Mouse (Mus musculus): ENCODE results near the gene Polrmt. TPM values are rescaled to one million over a fixed set of nuclear protein-coding genes. Genes with fewer than 3 reads are reported as not detected.
A peak's percentile ranks its signal among the peaks of the same experiment; 100 is the strongest.

The Polrmt gene
- polyA plus RNA-seq, 1 experiment from 2014 or later: 34.9 TPM

DNA sequence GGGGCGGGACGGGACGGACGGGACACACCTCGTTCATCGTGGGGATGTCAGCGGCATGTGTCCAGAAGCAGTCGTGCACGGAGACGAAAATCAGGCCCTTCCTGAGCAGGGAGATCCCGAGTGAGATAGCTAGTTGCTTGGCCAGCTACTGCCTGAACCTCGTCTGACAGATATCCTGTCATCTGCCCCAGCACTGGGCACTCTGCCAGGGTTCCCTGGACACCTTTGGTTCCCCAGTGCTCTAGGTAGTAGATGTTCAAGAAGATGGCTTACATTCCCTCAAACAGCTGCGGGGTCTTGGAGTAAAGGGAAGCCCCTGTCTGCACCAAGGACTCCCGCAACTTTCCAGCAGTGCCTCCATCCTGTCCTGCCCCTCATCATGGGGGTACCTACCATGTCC, 9.7 kb downstream of the Polrmt start:
- 89% methylated on average over 8 of the region's 14 CpGs for WGBS
- Histone ChIP-seq H3K4me1 (ENCODE audit: control insufficient read depth, insufficient read depth, low read length) (no peaks in the 10 kb centered on the region), H3K4me3 (ENCODE audit: low read depth, low read length) (no peak overlapping the region), H3K27me3 (ENCODE audit: control insufficient read depth, insufficient read depth, low read length) (no peaks in the 10 kb centered on the region), H3K9me3 (ENCODE audit: control insufficient read depth, low read length) (peaks cover 10% of the 10 kb centered on the region), H3K4me2 (ENCODE audit: low read depth, low read length) (no peak overlapping the region), H3K36me3 (ENCODE audit: control insufficient read depth, insufficient read depth, low read length) (peaks cover 74% of the 10 kb centered on the region), H3K27ac (ENCODE audit: low read depth, low read length) (no peak overlapping the region), H3K9ac (replicated peaks; ENCODE audit: low read depth, low read length) (no peak overlapping the region)
- ATAC-seq (ENCODE audit: low read depth): no peak

DNA sequence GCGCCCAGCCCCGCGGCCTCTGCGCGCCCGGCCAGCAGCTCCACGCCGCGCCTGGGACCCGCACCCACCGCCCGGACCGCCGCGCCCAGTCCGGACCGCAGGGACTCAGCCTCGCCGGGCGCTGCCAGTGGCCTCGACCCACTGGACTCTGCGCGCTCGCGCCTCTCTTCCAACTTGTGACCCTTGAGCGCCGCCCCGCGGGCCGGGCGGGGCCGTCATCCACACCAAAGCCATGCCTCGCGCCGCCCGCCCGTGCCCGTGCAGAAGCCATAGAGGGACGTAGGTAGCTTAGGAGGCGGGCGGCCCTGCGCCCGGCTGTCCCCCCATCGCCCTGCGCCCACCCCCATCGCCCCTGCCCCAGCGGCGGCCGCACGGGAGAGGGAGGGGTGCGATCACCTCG, 11.0 kb downstream of the Polrmt start:
- no peak overlapping the region for H3K4me2 ChIP-seq (ENCODE audit: low read depth, low read length)
- peaks cover 10% of the 10 kb centered on the region for H3K9me3 ChIP-seq (ENCODE audit: control insufficient read depth, low read length)
- peaks cover 63% of the 10 kb centered on the region for H3K36me3 ChIP-seq (ENCODE audit: control insufficient read depth, insufficient read depth, low read length)
- no peaks in the 10 kb centered on the region for H3K27me3 ChIP-seq (ENCODE audit: control insufficient read depth, insufficient read depth, low read length)
- H3K9ac ChIP-seq (replicated peaks; ENCODE audit: low read depth, low read length): no peak overlapping the region
- 29% methylated on average over 48 of the region's 52 CpGs for WGBS
- ATAC-seq (ENCODE audit: low read depth): no peak
- no peaks in the 10 kb centered on the region for H3K4me1 ChIP-seq (ENCODE audit: control insufficient read depth, insufficient read depth, low read length)
- no peak overlapping the region for H3K27ac ChIP-seq (ENCODE audit: low read depth, low read length)
- H3K4me3 ChIP-seq (ENCODE audit: low read depth, low read length): no peak overlapping the region

- Histone ChIP-seq H3K27ac (ENCODE audit: low read depth, low read length) (no peak overlapping the region), H3K4me1 (ENCODE audit: control insufficient read depth, insufficient read depth, low read length) (no peaks in the 10 kb centered on the region), H3K4me2 (ENCODE audit: low read depth, low read length) (no peak overlapping the region), H3K4me3 (ENCODE audit: low read depth, low read length) (no peak overlapping the region), H3K36me3 (ENCODE audit: control insufficient read depth, insufficient read depth, low read length) (peaks cover 48% of the 10 kb centered on the region), H3K9me3 (ENCODE audit: control insufficient read depth, low read length) (no peaks in the 10 kb centered on the region), H3K27me3 (ENCODE audit: control insufficient read depth, insufficient read depth, low read length) (no peaks in the 10 kb centered on the region), H3K9ac (replicated peaks; ENCODE audit: low read depth, low read length) (no peak overlapping the region)
- WGBS: 96% methylated on average over 15 of the region's 15 CpGs
- no peak for ATAC-seq (ENCODE audit: low read depth)
Measured at GRCm38 (mm10) chr10:79733847-79734246, 12.5 kb downstream of the Polrmt start.

GRCm38 (mm10) chr10:79732500-79732899, 13.9 kb downstream of the Polrmt start:
- H3K4me1 ChIP-seq (ENCODE audit: control insufficient read depth, insufficient read depth, low read length): no peaks in the 10 kb centered on the region
- no peak overlapping the region for H3K4me2 ChIP-seq (ENCODE audit: low read depth, low read length)
- H3K27ac ChIP-seq (ENCODE audit: low read depth, low read length): no peak overlapping the region
- no peak for ATAC-seq (ENCODE audit: low read depth)
- no peak overlapping the region for H3K9ac ChIP-seq (replicated peaks; ENCODE audit: low read depth, low read length)
- H3K27me3 ChIP-seq (ENCODE audit: control insufficient read depth, insufficient read depth, low read length): no peaks in the 10 kb centered on the region
- no peak overlapping the region for H3K4me3 ChIP-seq (ENCODE audit: low read depth, low read length)
- WGBS: 94% methylated on average over 1 of the region's 1 CpGs
- peaks cover 36% of the 10 kb centered on the region; the same call in 1 of the 2 replicates for H3K36me3 ChIP-seq (ENCODE audit: control insufficient read depth, insufficient read depth, low read length)
- no peaks in the 10 kb centered on the region for H3K9me3 ChIP-seq (ENCODE audit: control insufficient read depth, low read length)

GRCm38 (mm10) chr10:79729357-79729965, 16.9 kb downstream of the Polrmt start:
- no peaks in the 10 kb centered on the region for H3K9me3 ChIP-seq (ENCODE audit: control insufficient read depth, low read length)
- peaks cover 12% of the 10 kb centered on the region; the same call in 1 of the 2 replicates for H3K36me3 ChIP-seq (ENCODE audit: control insufficient read depth, insufficient read depth, low read length)
- ATAC-seq (ENCODE audit: low read depth): 0 out of 2 replicates have a peak, but pooled peaks have one; percentile 5
- H3K4me2 ChIP-seq (ENCODE audit: low read depth, low read length): no peak overlapping the region
- H3K4me1 ChIP-seq (ENCODE audit: control insufficient read depth, insufficient read depth, low read length): no peaks in the 10 kb centered on the region
- H3K27ac ChIP-seq (ENCODE audit: low read depth, low read length): no peak overlapping the region
- no peak overlapping the region for H3K9ac ChIP-seq (replicated peaks; ENCODE audit: low read depth, low read length)
- WGBS: 78% methylated on average over 13 of the region's 13 CpGs
- no peak overlapping the region for H3K4me3 ChIP-seq (ENCODE audit: low read depth, low read length)
- H3K27me3 ChIP-seq (ENCODE audit: control insufficient read depth, insufficient read depth, low read length): no peaks in the 10 kb centered on the region

DNA sequence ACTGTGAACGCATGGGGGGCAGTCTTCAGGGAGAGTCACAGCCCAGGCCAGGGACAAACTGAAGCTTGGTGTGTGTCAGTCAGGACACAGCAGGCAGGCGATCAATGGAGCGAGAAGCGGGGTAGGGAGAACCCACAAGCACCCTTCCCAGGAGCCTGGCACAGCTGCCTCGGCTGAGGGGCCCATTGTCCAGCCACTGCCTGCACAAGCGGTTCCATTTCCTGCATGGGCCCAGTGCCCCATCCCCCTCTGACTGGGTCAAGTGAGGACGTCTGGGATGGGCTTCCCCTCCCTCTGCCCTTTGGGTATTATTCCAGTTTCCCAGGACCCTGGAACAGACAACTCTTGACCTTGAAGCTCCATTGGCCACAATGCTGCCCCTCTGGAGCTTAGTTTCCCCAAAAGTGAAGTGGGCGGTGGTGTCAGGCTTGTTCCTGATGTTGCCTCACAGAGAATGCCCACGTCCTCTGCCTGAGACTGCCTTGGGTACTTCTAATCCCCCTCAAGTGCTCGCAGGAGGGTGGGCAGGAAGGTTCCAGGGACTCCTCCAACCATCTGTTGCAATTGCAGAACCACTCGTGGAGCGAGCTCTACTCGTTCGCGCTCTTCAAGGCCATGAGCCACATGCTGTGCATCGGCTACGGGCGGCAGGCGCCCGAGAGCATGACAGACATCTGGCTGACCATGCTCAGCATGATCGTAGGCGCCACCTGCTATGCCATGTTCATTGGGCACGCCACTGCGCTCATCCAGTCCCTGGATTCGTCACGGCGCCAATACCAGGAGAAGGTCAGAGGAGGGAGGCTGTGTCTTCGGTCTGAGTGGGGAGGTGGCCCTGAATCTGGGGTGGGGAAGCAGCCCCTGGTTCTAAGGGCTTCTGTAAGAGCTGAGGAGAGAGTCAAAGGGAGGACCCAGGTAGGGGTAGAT, 17.8 kb downstream of the Polrmt start:
- H3K27ac ChIP-seq (ENCODE audit: low read depth, low read length): no peak overlapping the region
- H3K9ac ChIP-seq (replicated peaks; ENCODE audit: low read depth, low read length): no peak overlapping the region
- no peak overlapping the region for H3K4me2 ChIP-seq (ENCODE audit: low read depth, low read length)
- no peak overlapping the region for H3K4me3 ChIP-seq (ENCODE audit: low read depth, low read length)
- ATAC-seq (ENCODE audit: low read depth): no peak
- H3K27me3 ChIP-seq (ENCODE audit: control insufficient read depth, insufficient read depth, low read length): no peaks in the 10 kb centered on the region
- no peaks in the 10 kb centered on the region for H3K9me3 ChIP-seq (ENCODE audit: control insufficient read depth, low read length)
- H3K36me3 ChIP-seq (ENCODE audit: control insufficient read depth, insufficient read depth, low read length): peaks cover 3% of the 10 kb centered on the region; the same call in 1 of the 2 replicates
- 71% methylated on average over 28 of the region's 28 CpGs for WGBS
- H3K4me1 ChIP-seq (ENCODE audit: control insufficient read depth, insufficient read depth, low read length): no peaks in the 10 kb centered on the region

GRCm38 (mm10) chr10:79726090-79726489, 20.3 kb downstream of the Polrmt start:
- no peaks in the 10 kb centered on the region for H3K36me3 ChIP-seq (ENCODE audit: control insufficient read depth, insufficient read depth, low read length)
- no peak overlapping the region for H3K4me3 ChIP-seq (ENCODE audit: low read depth, low read length)
- no peak overlapping the region for H3K4me2 ChIP-seq (ENCODE audit: low read depth, low read length)
- no peaks in the 10 kb centered on the region for H3K9me3 ChIP-seq (ENCODE audit: control insufficient read depth, low read length)
- H3K4me1 ChIP-seq (ENCODE audit: control insufficient read depth, insufficient read depth, low read length): no peaks in the 10 kb centered on the region
- 43% methylated on average over 11 of the region's 11 CpGs for WGBS
- no peak overlapping the region for H3K27ac ChIP-seq (ENCODE audit: low read depth, low read length)
- no peaks in the 10 kb centered on the region for H3K27me3 ChIP-seq (ENCODE audit: control insufficient read depth, insufficient read depth, low read length)
- H3K9ac ChIP-seq (replicated peaks; ENCODE audit: low read depth, low read length): no peak overlapping the region
- no peak for ATAC-seq (ENCODE audit: low read depth)

GRCm38 (mm10) chr10:79723692-79724091, 22.7 kb downstream of the Polrmt start:
- Histone ChIP-seq H3K9ac (replicated peaks; ENCODE audit: low read depth, low read length) (no peak overlapping the region), H3K4me2 (ENCODE audit: low read depth, low read length) (no peak overlapping the region), H3K36me3 (ENCODE audit: control insufficient read depth, insufficient read depth, low read length) (no peaks in the 10 kb centered on the region), H3K4me1 (ENCODE audit: control insufficient read depth, insufficient read depth, low read length) (no peaks in the 10 kb centered on the region), H3K27ac (ENCODE audit: low read depth, low read length) (no peak overlapping the region), H3K27me3 (ENCODE audit: control insufficient read depth, insufficient read depth, low read length) (0 out of 2 replicates have a peak, but pooled peaks cover 3% of the 10 kb centered on the region), H3K9me3 (ENCODE audit: control insufficient read depth, low read length) (no peaks in the 10 kb centered on the region), H3K4me3 (ENCODE audit: low read depth, low read length) (no peak overlapping the region)
- no peak for ATAC-seq (ENCODE audit: low read depth)
- 85% methylated on average over 7 of the region's 7 CpGs for WGBS

DNA sequence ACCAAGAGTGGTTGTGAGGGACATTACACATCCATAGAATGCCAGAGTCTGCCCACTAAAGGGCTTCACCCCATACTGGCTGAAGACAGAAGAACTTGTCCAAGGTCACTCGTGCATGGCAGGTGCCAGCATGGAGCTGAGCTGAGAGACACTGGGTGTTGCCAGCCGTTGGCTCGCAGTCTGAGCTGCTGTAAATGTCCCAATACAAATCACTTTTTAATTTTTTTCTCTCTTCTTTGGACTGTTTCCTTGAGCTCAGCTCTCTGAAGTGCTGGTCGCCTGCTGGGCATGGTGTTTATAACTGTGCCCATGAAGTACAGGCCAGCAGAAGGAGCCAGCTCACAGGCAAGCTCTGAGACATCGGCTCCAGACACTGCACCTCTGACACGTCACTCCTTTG, 23.3 kb downstream of the Polrmt start:
- ATAC-seq (ENCODE audit: low read depth): no peak
- 65% methylated on average over 6 of the region's 6 CpGs for WGBS
- H3K27ac ChIP-seq (ENCODE audit: low read depth, low read length): no peak overlapping the region

More for the DNA sequence above, 23.3 kb downstream of the Polrmt start:
- no peaks in the 10 kb centered on the region for H3K4me1 ChIP-seq (ENCODE audit: control insufficient read depth, insufficient read depth, low read length)
- H3K27me3 ChIP-seq (ENCODE audit: control insufficient read depth, insufficient read depth, low read length): peaks cover 10% of the 10 kb centered on the region
- no peak overlapping the region for H3K4me3 ChIP-seq (ENCODE audit: low read depth, low read length)
- no peak overlapping the region for H3K9ac ChIP-seq (replicated peaks; ENCODE audit: low read depth, low read length)
- no peaks in the 10 kb centered on the region for H3K36me3 ChIP-seq (ENCODE audit: control insufficient read depth, insufficient read depth, low read length)
- no peaks in the 10 kb centered on the region for H3K9me3 ChIP-seq (ENCODE audit: control insufficient read depth, low read length)
- H3K4me2 ChIP-seq (ENCODE audit: low read depth, low read length): no peak overlapping the region

Measured in neural tube, embryonic 14.5 days (tissue).